12 mouse cellular contexts compared by ENCODE assay signal in the genomic region with DNA sequence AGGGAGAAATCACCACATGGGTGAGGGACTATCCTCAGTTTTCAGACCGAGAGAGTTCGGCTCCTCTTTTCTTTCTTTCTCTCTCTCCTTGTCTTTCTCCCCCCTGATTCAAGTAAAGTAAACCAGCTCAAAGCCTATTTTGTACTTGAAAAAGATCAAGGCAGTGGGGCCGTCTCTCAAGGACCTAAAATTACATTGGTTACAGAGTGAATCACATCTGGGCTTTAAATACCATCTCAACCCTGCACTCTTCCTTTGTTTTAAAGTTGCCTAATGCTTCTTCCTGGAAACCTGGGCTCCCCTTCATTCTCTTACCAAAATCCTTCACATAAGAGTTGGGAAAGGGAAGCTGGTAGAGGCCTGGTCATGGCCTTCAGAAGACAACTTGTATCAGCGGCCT.
"Had no signal": no experiment of that assay in that cellular context is flagged by ENCODE, and none has a peak within 500 bp of the region (broad histone marks: within the 10 kb centered on the region; RNA-seq: fewer than 3 reads in every experiment).

No protein-coding gene starts in this region.

- DNase-seq: kidney, adult 8-10 months; kidney, postnatal 25 days; lung, embryonic 14.5 days; retina, postnatal 1 day; thymus, adult 2 months; thymus, postnatal 25 days had no signal

- H3K4me2 ChIP-seq: limb, embryonic 15.5 days; liver, embryonic 12.5 days; lung, embryonic 14.5 days; stomach, embryonic 15.5 days had no signal

- H3K27me3 ChIP-seq: limb, embryonic 15.5 days; liver, embryonic 12.5 days; stomach, embryonic 15.5 days had no signal

- H3K36me3 ChIP-seq: limb, embryonic 15.5 days; liver, embryonic 12.5 days; stomach, embryonic 15.5 days had no signal

- H3K4me3 ChIP-seq: left cerebral cortex, adult 2 months; limb, embryonic 15.5 days; liver, embryonic 12.5 days; stomach, embryonic 15.5 days had no signal

- H3K27ac ChIP-seq: left cerebral cortex, adult 2 months; limb, embryonic 15.5 days; liver, embryonic 12.5 days; stomach, embryonic 15.5 days had no signal

- ATAC-seq: inflammation-experienced regulatory T-cells, adult 6 months; intestine, postnatal 0 days; liver, embryonic 12.5 days had no signal

- H3K9me3 ChIP-seq: limb, embryonic 15.5 days; liver, embryonic 12.5 days; stomach, embryonic 15.5 days had no signal

- H3K9ac ChIP-seq: limb, embryonic 15.5 days; liver, embryonic 12.5 days; lung, embryonic 14.5 days; stomach, embryonic 15.5 days had no signal
